Mouse (Mus musculus): Measurements from ENCODE around the gene Scyl1. TPM values are rescaled to one million over a fixed set of nuclear protein-coding genes. Genes with fewer than 3 reads are reported as not detected.

Scyl1 gene
- polyA plus RNA-seq, 1 experiment from 2014 or later = 47.2 TPM

DNA sequence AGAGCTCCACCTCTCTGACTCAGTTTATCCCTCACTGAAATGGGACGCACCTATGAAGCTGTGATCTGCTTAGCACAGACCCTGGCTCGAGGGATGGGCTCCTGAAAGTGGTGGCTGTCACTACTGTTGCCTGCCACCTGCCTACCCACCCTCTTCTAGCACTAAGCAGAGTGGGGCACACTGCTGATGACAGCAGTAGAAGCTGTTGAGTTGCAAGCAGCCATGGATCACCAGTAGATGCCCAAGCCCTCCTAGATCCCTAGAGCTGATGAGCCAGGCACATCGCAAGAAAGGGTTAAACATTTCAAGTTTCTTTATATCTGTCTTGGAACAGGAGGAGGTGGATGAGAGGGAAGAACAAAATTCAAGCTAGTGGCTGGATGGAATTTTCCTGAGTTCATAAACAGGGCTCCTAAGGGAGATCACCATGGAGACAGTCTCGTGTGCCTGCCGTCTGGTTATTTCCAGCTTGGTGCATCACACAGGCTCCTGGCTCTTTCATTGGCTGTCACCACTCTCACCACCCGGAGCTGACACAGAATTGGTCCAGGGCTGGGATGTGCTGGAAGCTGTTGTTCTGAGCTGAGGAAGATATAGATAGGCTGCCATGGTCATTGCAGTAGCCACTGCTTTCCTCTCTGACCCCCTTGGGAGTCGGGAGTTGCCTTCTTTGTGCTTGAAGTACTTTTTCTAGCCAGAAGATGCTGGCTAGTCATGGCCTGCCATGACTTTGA lies 40.7 kb upstream of the Scyl1 start:
- ATAC-seq (ENCODE audit: low FRiP score) = peak; percentile 91
- Histone ChIP-seq H3K9ac (ENCODE audit: low read depth, low read length) (no peak overlapping the region), H3K4me1 (replicated peaks; ENCODE audit: control insufficient read depth, insufficient read depth, low read length) (peaks cover 12% of the 10 kb centered on the region), H3K27me3 (ENCODE audit: control insufficient read depth, insufficient read depth, low read length) (no peaks in the 10 kb centered on the region), H3K36me3 (ENCODE audit: control insufficient read depth, insufficient read depth, low read length) (no peaks in the 10 kb centered on the region), H3K4me2 (replicated peaks; ENCODE audit: low read depth, low read length) (no peak overlapping the region), H3K27ac (ENCODE audit: low read depth, low read length) (peak overlapping the region; percentile 88), H3K9me3 (ENCODE audit: control insufficient read depth, low read length) (no peaks in the 10 kb centered on the region), H3K4me3 (ENCODE audit: low read depth, low read length) (no peak overlapping the region)
- WGBS = 47% methylated on average over 7 of the region's 7 CpGs
- peak; percentile 75 for DNase-seq (ENCODE audit: low spot score)

DNA sequence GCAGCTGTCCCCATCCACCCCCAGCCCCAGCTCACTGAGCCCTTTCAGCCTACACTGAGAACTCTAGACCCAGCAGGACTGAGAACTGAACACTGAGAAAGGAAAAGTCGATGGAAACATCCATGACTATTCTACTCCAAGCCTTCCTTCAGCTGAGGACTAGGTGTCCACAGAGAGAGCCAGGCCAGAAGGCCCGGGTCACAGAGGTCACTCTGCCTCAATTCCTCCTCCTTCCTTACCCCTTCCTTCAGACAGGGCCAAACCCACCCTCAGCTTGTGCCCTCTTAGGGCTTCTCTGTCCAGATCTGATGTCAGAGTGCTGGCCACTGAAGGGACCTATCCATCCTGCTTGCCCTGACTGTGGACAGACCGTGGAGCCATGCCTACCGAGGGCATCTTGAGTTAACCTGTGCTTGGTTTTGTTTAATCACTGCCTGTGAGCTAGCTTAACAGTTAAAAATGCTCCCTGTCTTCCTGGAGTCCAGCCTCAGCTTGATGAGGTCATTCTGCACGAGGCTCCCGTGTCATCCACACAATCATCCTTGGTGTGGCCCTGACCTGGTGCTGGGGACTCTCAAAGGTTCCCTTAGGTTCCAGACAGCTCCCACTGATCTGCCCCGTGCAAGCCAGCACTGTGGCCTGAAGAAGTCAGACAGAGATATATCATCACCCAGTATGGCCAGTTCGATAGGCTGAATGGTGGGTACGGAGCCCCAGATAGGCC lies 39.8 kb upstream of the Scyl1 start:
- Histone ChIP-seq H3K27me3 (ENCODE audit: control insufficient read depth, insufficient read depth, low read length) (no peaks in the 10 kb centered on the region), H3K4me1 (replicated peaks; ENCODE audit: control insufficient read depth, insufficient read depth, low read length) (peaks cover 21% of the 10 kb centered on the region), H3K9me3 (ENCODE audit: control insufficient read depth, low read length) (no peaks in the 10 kb centered on the region), H3K4me2 (replicated peaks; ENCODE audit: low read depth, low read length) (no peak overlapping the region), H3K27ac (ENCODE audit: low read depth, low read length) (peak overlapping the region; percentile 68), H3K9ac (ENCODE audit: low read depth, low read length) (no peak overlapping the region), H3K36me3 (ENCODE audit: control insufficient read depth, insufficient read depth, low read length) (no peaks in the 10 kb centered on the region), H3K4me3 (ENCODE audit: low read depth, low read length) (no peak overlapping the region)
- ATAC-seq (ENCODE audit: low FRiP score) (no peak), DNase-seq (ENCODE audit: low spot score) (no peak)
- 74% methylated on average over 9 of the region's 9 CpGs for WGBS

DNA sequence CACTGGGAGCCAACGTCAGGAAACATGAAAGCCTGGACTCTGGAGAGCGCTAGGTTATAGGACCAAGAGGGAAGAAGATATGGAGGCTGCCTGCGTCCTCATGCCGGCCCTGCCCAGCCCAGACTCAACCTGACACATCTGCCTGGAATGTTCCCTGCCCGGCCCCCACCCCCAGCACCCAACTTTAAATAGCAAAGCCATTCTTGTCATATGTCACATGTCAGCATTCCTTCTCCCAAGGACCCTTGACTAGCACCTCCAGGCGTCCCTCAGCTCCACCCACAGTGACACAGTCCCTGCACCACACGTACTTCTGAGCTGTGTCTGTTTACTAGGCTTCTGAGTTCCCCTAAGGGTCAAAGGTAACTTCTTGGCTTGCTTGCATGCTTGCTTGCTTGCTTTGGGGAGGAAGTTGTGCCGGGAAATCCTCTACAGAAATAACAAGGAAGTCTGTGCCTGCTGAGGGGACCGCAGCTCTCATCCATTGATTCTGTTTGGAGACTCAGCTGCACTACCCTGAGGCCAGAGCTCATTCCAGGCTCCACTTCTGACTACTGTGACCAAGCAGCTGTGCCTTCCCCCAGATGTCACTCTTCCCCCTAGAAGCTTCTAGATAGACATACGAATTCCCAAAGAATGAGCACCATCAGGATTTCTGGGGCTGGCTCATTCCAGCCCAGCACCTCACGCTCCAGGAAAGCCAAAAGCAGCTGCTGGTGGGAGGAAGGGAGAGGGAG lies 39.1 kb upstream of the Scyl1 start:
- ATAC-seq (ENCODE audit: low FRiP score) (no peak), DNase-seq (ENCODE audit: low spot score) (peak; percentile 28)
- H3K36me3 ChIP-seq (ENCODE audit: control insufficient read depth, insufficient read depth, low read length) = no peaks in the 10 kb centered on the region
- WGBS = 49% methylated on average over 11 of the region's 11 CpGs
- H3K4me3 ChIP-seq (ENCODE audit: low read depth, low read length) = no peak overlapping the region
- no peaks in the 10 kb centered on the region for H3K27me3 ChIP-seq (ENCODE audit: control insufficient read depth, insufficient read depth, low read length)
- no peak overlapping the region for H3K9ac ChIP-seq (ENCODE audit: low read depth, low read length)
- H3K27ac ChIP-seq (ENCODE audit: low read depth, low read length) = peak overlapping the region; percentile 58
- H3K9me3 ChIP-seq (ENCODE audit: control insufficient read depth, low read length) = no peaks in the 10 kb centered on the region
- peaks cover 23% of the 10 kb centered on the region for H3K4me1 ChIP-seq (replicated peaks; ENCODE audit: control insufficient read depth, insufficient read depth, low read length)
- H3K4me2 ChIP-seq (replicated peaks; ENCODE audit: low read depth, low read length) = no peak overlapping the region

DNA sequence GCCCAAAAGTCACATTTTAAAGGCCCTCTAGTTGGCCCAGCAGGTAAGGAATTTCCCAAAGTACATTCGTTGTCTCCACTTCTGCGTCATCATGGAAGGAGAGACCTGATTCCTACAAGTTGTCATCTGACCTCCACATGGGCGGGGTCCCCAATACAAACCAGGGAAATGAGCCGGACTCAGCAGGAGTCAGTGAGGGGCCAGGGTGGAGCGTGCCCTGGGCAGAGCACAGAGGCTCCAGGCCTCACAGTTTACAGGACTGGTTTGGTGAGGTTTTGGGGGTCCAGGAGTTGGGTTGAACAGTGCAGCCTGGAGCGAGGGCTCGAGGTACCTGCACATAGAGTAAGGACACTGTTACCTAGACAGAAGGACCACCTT lies 38.5 kb upstream of the Scyl1 start:
- ATAC-seq (ENCODE audit: low FRiP score) (no peak), DNase-seq (ENCODE audit: low spot score) (no peak)
- Histone ChIP-seq H3K27me3 (ENCODE audit: control insufficient read depth, insufficient read depth, low read length) (no peaks in the 10 kb centered on the region), H3K4me2 (replicated peaks; ENCODE audit: low read depth, low read length) (no peak overlapping the region), H3K9me3 (ENCODE audit: control insufficient read depth, low read length) (no peaks in the 10 kb centered on the region), H3K4me1 (replicated peaks; ENCODE audit: control insufficient read depth, insufficient read depth, low read length) (peaks cover 23% of the 10 kb centered on the region), H3K9ac (ENCODE audit: low read depth, low read length) (no peak overlapping the region), H3K27ac (ENCODE audit: low read depth, low read length) (no peak overlapping the region), H3K36me3 (ENCODE audit: control insufficient read depth, insufficient read depth, low read length) (no peaks in the 10 kb centered on the region), H3K4me3 (ENCODE audit: low read depth, low read length) (no peak overlapping the region)
- 52% methylated on average over 7 of the region's 7 CpGs for WGBS

DNA sequence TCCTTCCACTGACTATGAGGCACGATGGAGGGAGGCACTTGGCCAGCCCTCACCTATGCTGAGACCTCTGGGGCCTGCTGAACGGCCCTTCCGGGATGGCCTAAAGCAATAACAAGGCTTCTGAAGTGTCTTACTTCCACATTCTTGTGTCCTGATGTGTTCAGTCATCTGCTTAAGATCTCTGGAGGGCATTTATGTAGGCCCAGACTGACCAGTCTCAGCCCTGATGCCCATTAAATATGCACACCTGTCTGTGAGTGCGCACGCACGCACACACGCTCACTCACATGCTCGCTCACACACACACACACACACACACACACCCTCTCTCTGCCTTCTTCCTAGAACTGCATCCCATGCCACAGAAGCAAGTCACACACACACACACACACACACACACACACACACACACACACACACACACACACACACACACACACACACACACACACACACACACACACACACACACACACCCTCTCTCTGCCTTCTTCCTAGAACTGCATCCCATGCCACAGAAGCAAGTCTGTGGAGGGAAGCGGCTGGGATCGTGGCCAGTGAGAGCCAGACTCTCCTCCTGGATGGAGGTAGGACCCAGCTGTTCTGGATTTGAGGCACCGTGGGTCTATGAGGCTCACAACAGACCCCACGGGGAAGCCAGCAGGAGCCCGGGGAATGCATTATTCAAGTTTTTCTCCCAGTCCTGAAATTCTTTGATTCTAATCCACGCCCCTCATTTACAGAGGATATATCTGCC lies 37.9 kb upstream of the Scyl1 start:
- no peaks in the 10 kb centered on the region for H3K9me3 ChIP-seq (ENCODE audit: control insufficient read depth, low read length)
- 71% methylated on average over 14 of the region's 14 CpGs for WGBS
- H3K4me2 ChIP-seq (replicated peaks; ENCODE audit: low read depth, low read length) = no peak overlapping the region
- H3K4me3 ChIP-seq (ENCODE audit: low read depth, low read length) = no peak overlapping the region
- DNase-seq (ENCODE audit: low spot score) = no peak
- no peak overlapping the region for H3K27ac ChIP-seq (ENCODE audit: low read depth, low read length)
- no peak for ATAC-seq (ENCODE audit: low FRiP score)
- H3K4me1 ChIP-seq (replicated peaks; ENCODE audit: control insufficient read depth, insufficient read depth, low read length) = peaks cover 24% of the 10 kb centered on the region
- H3K9ac ChIP-seq (ENCODE audit: low read depth, low read length) = no peak overlapping the region
- no peaks in the 10 kb centered on the region for H3K36me3 ChIP-seq (ENCODE audit: control insufficient read depth, insufficient read depth, low read length)
- H3K27me3 ChIP-seq (ENCODE audit: control insufficient read depth, insufficient read depth, low read length) = no peaks in the 10 kb centered on the region

DNA sequence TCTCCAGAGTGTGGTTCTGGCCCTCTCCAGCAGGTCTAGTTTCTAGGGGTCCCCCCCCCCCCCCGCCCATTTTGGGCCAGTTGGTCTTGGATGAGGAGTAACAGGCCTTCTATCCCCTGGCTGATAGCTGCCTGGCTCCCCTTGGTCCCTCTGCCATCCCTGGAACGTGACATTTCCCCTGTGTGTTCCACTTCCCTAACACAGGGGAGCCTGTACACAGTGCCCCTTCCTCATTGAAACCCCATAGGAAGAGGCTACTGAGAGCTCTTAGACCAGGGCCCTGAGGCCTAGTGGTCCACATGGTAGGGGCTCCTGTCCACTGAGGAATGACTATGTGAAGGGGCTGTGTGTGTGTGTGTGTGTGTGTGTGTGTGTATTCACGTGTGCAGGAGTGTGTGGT lies 36.5 kb upstream of the Scyl1 start:
- ATAC-seq (ENCODE audit: low FRiP score) (no peak), DNase-seq (ENCODE audit: low spot score) (no peak)
- H3K4me2 ChIP-seq (replicated peaks; ENCODE audit: low read depth, low read length) = no peak overlapping the region
- H3K27ac ChIP-seq (ENCODE audit: low read depth, low read length) = 0 out of 2 replicates have a peak overlapping the region, but pooled peaks have one; percentile 87
- WGBS = 62% methylated on average over 2 of the region's 3 CpGs
- no peak overlapping the region for H3K4me3 ChIP-seq (ENCODE audit: low read depth, low read length)
- no peaks in the 10 kb centered on the region for H3K36me3 ChIP-seq (ENCODE audit: control insufficient read depth, insufficient read depth, low read length)
- peaks cover 28% of the 10 kb centered on the region for H3K4me1 ChIP-seq (replicated peaks; ENCODE audit: control insufficient read depth, insufficient read depth, low read length)
- no peaks in the 10 kb centered on the region for H3K9me3 ChIP-seq (ENCODE audit: control insufficient read depth, low read length)
- H3K27me3 ChIP-seq (ENCODE audit: control insufficient read depth, insufficient read depth, low read length) = no peaks in the 10 kb centered on the region
- H3K9ac ChIP-seq (ENCODE audit: low read depth, low read length) = no peak overlapping the region

DNA sequence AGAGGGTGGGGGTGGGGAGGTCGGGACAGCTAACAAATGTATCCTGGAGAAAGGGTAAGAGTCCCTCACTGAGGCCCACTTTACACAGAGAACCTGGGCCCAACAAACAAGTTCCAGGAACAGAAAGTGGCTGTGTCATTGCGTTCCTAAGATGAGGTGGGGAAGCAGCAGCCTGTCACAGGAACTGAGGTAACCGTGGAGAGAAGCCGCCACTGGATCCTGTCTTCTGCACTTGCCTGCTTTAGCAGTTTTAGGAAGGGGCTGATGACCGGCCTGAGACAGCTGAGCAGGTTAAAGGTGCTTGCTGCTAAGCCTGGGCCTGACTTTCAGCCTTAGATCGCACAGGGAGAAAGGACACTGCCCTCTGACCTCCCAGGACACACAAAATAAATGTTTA lies 35.6 kb upstream of the Scyl1 start:
- H3K9me3 ChIP-seq (ENCODE audit: control insufficient read depth, low read length) = no peaks in the 10 kb centered on the region
- H3K27ac ChIP-seq (ENCODE audit: low read depth, low read length) = peak overlapping the region; percentile 87
- ATAC-seq (ENCODE audit: low FRiP score) (no peak), DNase-seq (ENCODE audit: low spot score) (peak; percentile 37)
- H3K36me3 ChIP-seq (ENCODE audit: control insufficient read depth, insufficient read depth, low read length) = no peaks in the 10 kb centered on the region
- peaks cover 22% of the 10 kb centered on the region for H3K4me1 ChIP-seq (replicated peaks; ENCODE audit: control insufficient read depth, insufficient read depth, low read length)
- H3K4me3 ChIP-seq (ENCODE audit: low read depth, low read length) = no peak overlapping the region
- WGBS = 21% methylated on average over 6 of the region's 6 CpGs
- H3K9ac ChIP-seq (ENCODE audit: low read depth, low read length) = peak overlapping the region; percentile 40; the same call in 1 of the 2 replicates
- no peak overlapping the region for H3K4me2 ChIP-seq (replicated peaks; ENCODE audit: low read depth, low read length)
- no peaks in the 10 kb centered on the region for H3K27me3 ChIP-seq (ENCODE audit: control insufficient read depth, insufficient read depth, low read length)

DNA sequence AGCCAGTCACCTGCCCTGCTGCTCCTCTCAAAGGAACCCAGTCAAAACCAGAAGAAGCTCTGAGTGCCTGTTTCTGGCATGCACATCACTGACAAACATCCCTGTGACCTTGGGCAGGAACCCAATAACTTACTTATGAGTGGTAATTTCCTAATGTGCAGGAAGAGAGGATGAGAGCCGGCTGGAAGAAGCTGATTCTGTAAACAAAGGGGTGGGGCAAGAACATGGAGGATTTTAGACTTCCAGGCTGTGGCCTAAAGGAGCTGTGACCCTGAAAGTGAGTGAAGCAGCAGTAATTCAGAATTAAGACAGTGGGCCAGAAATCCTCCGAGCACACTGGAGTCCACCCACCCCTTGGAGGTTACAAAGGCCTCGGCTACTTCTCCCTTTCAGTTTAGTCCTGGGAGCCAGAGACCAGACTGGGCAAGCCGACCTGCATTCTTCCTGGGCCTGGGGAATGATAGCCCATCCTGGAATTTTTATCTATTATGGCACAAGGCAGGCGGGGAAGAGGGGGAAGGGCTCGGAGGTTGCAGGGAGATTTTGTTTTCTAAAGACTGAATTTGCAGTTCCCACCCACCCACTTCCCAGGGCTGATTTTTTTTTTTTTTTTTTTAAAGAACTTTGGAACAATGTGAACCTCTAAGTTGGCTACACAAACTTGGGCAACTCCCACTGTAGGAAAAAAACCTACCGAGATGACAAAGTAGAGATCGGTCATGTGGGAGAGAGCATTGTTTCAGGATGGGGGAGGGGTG lies 35.0 kb upstream of the Scyl1 start:
- peak; percentile 39 for DNase-seq (ENCODE audit: low spot score)
- ATAC-seq (ENCODE audit: low FRiP score) = no peak
- peak overlapping the region; percentile 87 for H3K27ac ChIP-seq (ENCODE audit: low read depth, low read length)
- WGBS = 5% methylated on average over 8 of the region's 8 CpGs
- H3K4me3 ChIP-seq (ENCODE audit: low read depth, low read length) = no peak overlapping the region
- H3K27me3 ChIP-seq (ENCODE audit: control insufficient read depth, insufficient read depth, low read length) = no peaks in the 10 kb centered on the region
- H3K9me3 ChIP-seq (ENCODE audit: control insufficient read depth, low read length) = no peaks in the 10 kb centered on the region
- H3K4me1 ChIP-seq (replicated peaks; ENCODE audit: control insufficient read depth, insufficient read depth, low read length) = peaks cover 20% of the 10 kb centered on the region
- no peaks in the 10 kb centered on the region for H3K36me3 ChIP-seq (ENCODE audit: control insufficient read depth, insufficient read depth, low read length)
- H3K4me2 ChIP-seq (replicated peaks; ENCODE audit: low read depth, low read length) = 0 out of 2 replicates have a peak overlapping the region, but pooled peaks have one; percentile 1
- H3K9ac ChIP-seq (ENCODE audit: low read depth, low read length) = peak overlapping the region; percentile 21; the same call in 1 of the 2 replicates
